Mouse (Mus musculus): ENCODE data around the gene Sec61a1.

Sec61a1 gene

DNA sequence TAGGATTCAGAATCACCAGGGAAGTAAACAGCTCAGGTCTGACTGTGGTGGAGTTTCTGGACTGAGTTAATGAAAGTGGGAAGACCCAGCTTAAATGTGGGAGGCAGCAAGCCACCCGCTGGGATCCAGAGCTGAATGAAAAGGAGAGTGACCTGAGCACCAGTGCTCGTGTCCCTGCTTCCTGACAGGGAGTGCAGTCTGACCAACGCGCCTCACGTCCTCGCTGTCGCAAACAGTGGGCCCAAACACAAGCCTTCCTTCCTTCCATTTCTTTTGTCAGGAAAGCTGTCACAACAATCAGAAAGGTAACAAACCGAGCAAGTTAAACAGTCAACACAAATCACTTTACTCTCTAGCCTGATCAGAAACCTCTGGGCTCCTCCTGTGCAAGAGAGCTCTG is 2.7 kb downstream of the Sec61a1 start:
- DNase-seq = no peak

DNA sequence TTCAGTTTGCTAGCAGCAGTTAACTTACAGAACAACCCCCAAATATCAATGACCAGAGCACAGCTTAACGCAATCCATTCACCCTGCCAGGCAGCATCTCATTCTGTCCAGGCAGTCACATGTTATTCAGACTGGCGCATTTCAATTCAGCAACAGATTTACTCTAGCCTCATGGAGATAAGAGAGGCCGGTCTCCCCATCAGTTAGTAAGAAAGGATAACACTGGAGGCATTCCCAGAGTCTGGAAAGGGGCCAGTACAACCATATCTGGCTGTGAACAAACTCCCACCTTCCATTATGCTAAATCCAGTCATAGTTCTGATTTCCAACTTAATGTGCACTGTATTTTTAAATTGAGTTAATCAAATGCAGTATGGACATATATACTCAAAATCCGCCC is 4.2 kb downstream of the Sec61a1 start:
- DNase-seq = no peak

DNA sequence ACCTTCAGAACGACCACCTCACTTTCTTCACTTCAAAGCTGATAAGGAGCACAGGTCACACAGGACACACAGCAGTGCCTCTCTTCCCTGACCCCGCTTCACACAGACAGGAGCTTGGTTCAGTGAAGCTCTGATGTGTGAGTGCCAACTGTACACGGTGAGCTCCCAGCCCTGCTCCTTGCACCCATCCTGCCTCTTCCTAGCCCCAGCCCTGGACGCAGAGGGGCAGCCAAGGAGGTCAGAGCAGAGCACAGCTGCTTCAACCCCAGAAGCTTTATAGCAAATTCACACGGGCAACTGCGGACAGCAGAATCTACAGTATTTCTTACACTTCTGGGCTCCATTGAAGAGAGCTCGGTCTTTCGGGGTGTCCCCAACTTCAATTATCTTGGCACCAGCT is 4.7 kb downstream of the Sec61a1 start:
- DNase-seq = no peak

DNA sequence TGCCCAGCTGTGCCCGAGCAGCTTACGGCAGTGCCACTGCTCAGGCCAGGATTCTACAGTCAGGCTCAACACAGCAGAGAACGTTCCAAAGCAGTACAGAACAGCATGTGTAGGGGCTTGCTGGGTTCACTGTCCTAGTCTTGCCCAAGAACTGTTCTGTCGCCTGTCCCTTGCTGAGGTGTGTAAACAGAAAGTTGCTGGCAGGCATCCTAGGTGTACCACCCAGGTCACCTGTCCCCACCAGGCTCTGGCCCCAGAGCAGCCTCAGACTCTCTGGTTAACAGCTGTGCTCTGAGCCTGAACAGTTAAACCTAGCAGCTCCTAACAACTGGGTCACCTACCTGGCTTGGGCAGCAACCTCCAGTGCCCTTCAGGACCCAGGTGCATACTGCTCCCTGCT is 15.7 kb downstream of the Sec61a1 start:
- no peak for DNase-seq

GRCm38 (mm10) chr6:88502030-88502970 is 16.4 kb downstream of the Sec61a1 start:
- no peak for DNase-seq

DNA sequence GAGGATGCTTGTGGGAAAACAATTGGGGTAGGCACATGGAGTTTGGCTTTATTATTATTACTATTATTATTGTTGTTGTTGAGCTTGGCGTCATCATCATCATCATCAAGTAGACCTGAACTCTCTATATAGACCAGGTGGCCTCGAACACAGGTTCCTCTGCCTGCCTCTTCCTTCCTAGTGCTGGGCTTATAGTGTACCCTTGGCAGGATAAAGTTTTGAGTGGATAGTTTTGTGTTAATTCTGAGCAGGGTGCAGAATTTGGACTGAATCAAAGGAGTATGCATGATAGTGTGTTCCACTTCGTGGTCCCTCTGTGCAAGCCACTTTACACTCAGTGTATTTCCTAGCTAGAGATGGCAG is 18.3 kb downstream of the Sec61a1 start:
- DNase-seq = no peak

DNA sequence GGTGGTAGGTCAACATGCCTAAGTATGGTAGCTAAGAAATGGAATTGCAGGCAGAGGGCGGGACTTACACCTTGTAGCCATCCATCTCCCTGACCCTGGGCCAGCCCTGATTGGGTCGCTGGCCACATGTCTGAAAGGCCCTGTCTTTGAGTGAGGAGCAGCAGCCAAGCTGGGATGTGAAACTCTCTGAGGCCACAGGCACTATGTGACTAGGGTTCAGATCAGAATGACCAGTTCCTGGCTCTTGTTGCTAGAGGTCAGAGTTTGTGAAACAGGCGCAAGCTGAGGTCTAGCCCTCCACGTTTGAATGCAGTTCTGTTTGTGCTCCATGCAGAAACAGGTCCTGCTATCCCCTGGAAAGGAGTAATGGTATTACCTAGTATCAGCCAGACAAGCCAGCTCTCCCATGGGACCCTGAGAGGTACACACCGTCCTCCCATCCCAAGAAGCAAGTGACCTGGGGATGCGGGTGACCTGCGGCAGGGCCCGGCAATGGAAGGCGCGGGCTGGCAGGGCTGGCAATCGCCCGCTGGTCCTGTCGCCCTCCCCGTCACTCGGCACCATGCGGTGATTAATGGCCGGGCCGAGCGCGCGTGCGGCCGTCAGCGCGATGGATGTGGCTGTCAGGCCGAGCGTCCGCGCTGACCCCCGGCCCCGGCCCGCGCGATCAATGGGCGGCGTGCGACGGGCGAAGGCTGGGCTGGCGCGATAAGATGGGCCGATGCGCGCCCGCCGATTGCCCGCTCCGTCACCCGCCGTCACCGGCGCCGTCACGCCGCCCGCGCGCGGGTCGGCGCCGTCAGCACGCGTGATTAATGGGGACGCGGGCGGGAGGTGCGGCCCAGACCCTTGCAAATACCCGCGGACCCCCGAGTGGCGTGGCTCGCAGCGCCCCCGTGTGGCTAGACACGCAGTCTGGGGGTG is 19.0 kb downstream of the Sec61a1 start:
- DNase-seq = peak; percentile 45

DNA sequence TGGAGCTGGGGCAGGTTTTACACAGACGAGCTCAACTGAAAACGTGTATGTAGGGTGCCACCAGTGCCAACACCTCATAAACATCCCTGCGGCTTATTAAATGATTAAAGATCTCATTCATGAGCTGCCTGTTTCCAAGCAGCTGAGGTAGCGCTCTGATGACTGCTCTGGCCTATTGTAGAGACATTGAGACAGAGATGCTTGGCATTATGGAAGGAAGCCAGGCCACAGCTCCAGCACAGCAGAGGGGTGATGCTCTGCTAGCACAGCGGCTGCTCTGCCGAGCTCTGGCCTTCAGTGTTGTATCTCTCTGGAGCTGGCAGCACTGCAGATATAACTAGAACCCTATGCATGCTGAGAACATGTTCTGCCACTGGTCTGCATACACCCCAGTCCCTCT is 25.0 kb downstream of the Sec61a1 start:
- no peak for DNase-seq

DNA sequence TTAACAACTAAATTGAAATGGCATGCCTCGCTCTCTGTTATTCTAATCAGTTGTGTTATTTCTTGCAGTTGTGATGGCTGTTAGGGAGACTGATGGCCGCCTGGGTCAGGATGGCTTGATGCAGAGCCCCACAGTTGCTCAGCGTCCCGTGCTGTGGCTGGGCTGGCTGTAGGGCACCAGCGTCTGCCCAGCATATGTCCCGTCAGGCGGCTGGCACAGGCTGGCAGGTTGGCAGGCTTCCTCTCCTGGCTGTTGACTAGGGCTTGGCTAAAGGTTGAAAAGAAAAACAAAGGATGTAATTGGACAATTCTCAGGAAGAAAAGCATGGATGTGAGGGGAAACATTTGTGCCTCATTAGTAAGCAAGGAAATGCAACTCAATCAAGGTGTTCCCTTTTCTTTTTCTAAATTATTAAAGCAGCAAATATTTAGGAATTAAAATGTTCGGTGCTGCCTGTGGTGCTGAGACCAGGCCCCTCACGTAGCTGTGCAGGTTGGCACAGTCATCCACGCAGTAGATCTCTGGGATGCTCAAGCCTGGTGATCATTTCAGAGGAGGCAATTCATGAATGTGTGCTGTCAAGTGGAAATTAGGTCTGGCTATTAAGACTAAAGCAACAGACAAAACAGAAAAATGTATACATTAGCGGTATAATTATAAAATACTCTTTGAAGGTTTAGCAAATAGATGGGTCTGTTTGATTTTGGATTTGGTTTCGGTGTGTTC is 27.9 kb downstream of the Sec61a1 start:
- DNase-seq = no peak

DNA sequence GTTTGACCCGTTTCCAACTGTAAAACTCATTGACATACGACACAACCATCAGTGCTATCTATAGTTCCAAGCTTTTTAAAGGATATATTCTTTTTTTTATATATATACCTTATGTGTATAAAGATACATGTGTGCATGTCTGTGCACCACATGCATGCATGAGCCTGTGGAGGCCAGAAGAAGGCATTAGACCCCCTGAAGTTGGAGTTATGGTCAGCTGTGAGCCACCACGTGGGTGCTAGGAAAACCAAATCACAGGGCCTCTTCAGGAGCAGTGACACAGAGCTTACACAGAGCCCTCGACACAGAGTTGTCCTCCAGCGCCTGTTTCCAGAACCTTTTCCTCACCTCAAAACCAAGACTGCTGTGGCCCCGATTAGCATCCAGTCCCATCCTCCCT is 28.9 kb downstream of the Sec61a1 start:
- no peak for DNase-seq

GRCm38 (mm10) chr6:88489026-88489425 is 29.7 kb downstream of the Sec61a1 start:
- no peak for DNase-seq

DNA sequence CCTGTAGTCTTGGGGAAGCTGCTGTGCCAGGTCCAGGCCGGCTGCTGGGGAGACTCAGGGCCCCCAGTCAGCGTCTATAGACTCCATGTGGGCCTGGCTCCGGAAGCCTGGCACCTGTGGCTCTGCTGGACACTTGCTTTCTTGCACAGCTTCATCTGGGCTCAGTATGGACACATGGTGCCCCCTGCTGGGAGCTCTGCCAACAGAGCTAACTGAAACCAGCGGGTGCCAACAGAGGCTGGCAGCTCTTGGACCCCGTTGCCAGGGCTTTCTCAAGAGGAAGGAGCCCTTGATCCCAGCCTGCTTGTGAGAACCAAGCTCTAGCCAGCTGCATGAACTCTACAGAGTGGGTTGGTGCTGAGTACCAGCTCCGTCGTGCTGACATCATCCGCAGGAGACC is 31.8 kb downstream of the Sec61a1 start:
- DNase-seq = peak; percentile 49

DNA sequence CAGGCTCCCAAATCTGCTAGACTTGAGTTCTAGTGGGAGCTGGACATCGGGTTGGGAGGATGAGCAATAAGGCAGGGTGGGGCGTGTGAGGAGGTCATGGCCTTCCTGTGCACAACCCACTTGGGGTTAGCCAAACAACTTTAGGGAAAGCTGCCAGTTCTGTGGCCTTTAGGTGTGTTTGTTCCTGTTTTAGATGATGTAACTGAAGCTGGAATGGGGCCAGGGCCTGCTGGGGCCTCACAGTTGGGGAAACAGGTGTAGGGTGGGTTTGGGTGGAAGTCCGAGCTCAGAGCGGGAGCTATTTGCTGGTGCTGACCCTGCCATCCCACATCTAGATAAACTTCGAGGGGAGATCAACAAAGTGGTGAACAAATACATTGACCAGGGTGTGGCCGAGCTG is 33.3 kb downstream of the Sec61a1 start:
- peak; percentile 6 for DNase-seq

- DNase-seq = no peak
Observed at GRCm38 (mm10) chr6:88483913-88484312, 34.8 kb downstream of the Sec61a1 start.

- DNase-seq = peak; percentile 9
Observed at GRCm38 (mm10) chr6:88483111-88483510, 35.6 kb downstream of the Sec61a1 start.

- no peak for DNase-seq
Observed at GRCm38 (mm10) chr6:88480421-88480820, 38.3 kb downstream of the Sec61a1 start.

DNA sequence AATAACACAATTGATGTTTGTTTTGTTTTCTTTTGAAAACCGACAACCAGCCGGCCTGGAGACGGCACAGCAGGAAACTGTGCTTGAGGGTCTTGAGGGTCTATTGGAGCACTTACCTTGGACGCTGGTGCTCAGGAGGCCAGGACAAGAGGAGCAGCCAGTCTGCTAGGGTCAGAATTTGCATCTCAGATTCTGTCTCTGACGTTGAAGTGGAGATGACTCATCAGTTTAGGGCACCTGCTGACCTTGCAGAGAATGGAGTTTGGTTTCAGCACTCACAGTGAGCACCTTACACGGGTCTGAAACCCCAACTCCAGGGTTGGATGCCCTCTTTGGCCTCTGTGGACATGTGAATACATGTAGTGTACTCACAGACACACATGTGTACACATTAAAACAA is 48.8 kb downstream of the Sec61a1 start:
- no peak for DNase-seq

DNA sequence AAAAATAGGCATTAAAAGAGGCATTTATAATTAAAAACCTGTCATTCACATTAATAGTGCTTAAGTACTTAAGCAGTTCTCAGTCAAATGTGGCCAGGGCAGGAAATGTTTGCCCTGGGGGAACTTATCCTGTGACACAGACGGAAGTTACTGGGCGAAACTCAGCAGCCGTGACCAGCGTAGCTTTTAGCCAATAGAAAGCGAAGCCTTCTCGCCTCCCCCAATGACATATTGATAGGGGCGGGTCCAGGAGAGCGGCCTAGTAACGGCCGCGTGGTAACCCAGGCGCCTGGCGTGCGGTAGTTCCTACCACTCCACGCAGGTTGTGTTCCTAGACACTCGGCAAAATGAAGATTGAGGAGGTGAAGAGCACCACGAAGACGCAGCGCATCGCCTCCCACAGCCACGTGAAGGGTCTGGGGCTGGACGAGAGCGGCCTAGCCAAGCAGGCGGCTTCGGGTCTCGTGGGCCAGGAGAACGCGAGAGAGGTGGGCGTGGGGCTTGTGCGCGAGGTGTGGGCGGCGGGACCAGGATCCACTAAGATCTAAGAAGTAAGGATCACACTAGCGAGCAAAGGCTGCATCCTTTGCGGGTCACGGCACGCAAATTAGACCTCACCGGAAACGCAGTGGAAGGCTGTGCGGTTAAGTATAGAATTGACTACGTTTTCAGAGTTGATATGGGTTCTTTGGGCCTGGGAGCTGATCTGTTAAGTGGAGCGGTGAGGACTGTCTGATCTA is 53.4 kb downstream of the Sec61a1 start, which contains the start of gene Ruvbl1:
TSS of gene Ruvbl1 (plus strand) at position 229 of the 740 bp plus-strand sequence.
- peak; percentile 90 for DNase-seq

GRCm38 (mm10) chr6:88454545-88454944 is 64.2 kb downstream of the Sec61a1 start:
- DNase-seq = no peak
